Mouse (Mus musculus) kidney, adult 2 months (tissue): ENCODE data around the gene Inka2. TPM values are rescaled to one million over a fixed set of nuclear protein-coding genes. Genes with fewer than 3 reads are reported as not detected.
"Not testable (repeated sequence)": the region's sequence is repeated elsewhere in the genome, so short reads cannot be mapped to it uniquely, and the experiment has no call there.

Experiments used
- DNase-seq: peaks from one replicate; pipeline ENCODE4 v3.0.0; 2021
- H3K27ac ChIP-seq: fragments of 200-500 bp; 2 replicates; pipeline ENCODE4 v1.5.1; 2012; ENCODE audit warnings: low read depth, low read length, control low read depth, inconsistent platforms; ENCODE audit not compliant: insufficient read depth
- H3K27me3 ChIP-seq: fragments of 200-500 bp; replicated peaks from 2 replicates; pipeline ENCODE4 v1.6.1; 2012; ENCODE audit warnings: mild to moderate bottlenecking, moderate library complexity, low read length, inconsistent platforms; ENCODE audit not compliant: control insufficient read depth, insufficient read depth
- H3K36me3 ChIP-seq: fragments of 200-500 bp; 2 replicates; pipeline ENCODE4 v1.6.1; 2012; ENCODE audit warnings: mild to moderate bottlenecking, moderate library complexity, low read length, inconsistent platforms; ENCODE audit not compliant: control insufficient read depth, insufficient read depth
- H3K4me1 ChIP-seq: fragments of 200-500 bp; 2 replicates; pipeline ENCODE4 v1.6.1; 2011; ENCODE audit warnings: low read length; ENCODE audit not compliant: control insufficient read depth, insufficient read depth
- H3K4me3 ChIP-seq: fragments of 200-500 bp; 2 replicates; pipeline ENCODE4 v1.5.1; 2011; ENCODE audit warnings: mild to moderate bottlenecking, low read depth, low read length, control low read depth; ENCODE audit not compliant: insufficient read depth
- CTCF ChIP-seq: fragments of 200-500 bp; conservative IDR thresholded peaks from 2 replicates; pipeline ENCODE4 v1.5.1; 2011; ENCODE audit warnings: low read depth, mild to moderate bottlenecking, control low read depth, low read length, moderate library complexity, mixed read lengths; ENCODE audit not compliant: insufficient read depth, insufficient read length
- POLR2A ChIP-seq: fragments of 200-500 bp; IDR thresholded peaks from one replicate; pipeline ENCODE4 v1.6.1; 2011; ENCODE audit warnings: low read depth, low read length, control low read depth
- WGBS: fragments of 180-500 bp; shearing (Covaris S2); methylation state at CpG from one replicate; pipeline ENCODE4 v1.1.7; 2018; 5-methylcytosine and 5-hydroxymethylcytosine counted together
- polyA plus RNA-seq: library from polyadenylated mRNA; depleted of rRNA; stranded (reverse); fragments of >200 nt; gene quantifications from 2 replicates; pipeline ENCODE4 v1.2.3, GENCODE M21; 2012

Gene Inka2
- polyA plus RNA-seq, 1 experiment: 0.64 TPM

DNA sequence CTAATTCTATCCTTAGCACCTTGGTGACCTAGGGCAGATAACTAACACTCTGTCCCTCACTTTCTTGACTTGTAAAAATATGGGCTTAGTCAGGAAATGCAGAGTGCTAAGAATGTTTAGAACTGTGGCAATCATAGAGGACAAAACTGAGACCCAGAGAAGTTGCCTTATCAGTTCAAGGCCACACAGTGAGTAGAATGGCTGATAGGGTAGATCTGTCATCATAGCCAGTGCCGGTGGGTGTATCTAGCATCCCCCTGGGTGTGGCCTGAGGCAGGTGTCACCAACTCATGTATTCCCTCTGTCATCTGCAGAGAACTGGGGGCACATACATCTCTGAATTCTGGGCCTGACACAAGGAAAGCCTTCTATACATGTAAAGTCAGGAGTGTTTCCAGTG is 6.1 kb upstream of the Inka2 start:
- H3K4me3 ChIP-seq: no peak overlapping the region
- 97% methylated on average over 1 of the region's 1 CpGs for WGBS
- DNase-seq: no peak
- TF ChIP-seq POLR2A (no peak), CTCF (no peak)
- no peak overlapping the region for H3K27ac ChIP-seq
- H3K27me3 ChIP-seq: no peaks in the 10 kb centered on the region
- H3K36me3 ChIP-seq: no peaks in the 10 kb centered on the region
- no peaks in the 10 kb centered on the region for H3K4me1 ChIP-seq

DNA sequence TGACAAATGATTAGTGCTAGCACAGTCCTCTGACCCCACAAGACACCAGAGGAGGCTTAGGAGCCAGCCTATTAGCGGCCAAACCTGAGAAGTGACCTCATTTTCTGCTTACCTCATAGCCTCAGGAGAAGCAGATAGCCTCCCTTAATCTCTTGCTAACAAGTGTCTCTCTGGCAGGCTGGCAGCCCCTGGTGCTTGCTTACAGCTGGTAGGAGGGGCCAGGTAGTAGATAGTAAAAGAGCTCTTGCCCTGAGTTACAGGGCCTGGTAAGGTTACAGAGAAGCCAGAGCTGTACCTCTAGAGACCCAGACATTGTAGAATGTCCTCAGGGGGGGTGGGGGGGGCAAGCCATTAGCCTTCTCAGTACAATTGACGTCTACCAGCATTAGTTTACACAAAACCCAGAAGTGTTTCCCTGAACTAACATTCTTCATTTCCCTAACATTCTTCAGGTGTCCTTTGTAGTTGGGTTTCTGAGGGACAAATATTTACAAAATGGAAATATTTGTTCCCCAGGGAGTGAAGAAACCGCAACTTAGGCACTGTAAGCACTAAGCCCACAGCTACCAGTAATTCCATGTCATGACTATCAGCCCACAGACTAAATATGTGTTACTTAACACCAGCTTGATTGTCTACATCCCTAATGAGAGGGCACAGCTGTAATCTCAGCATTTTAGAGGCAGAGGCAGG is 5.0 kb upstream of the Inka2 start:
- WGBS: 82% methylated on average over 3 of the region's 3 CpGs
- DNase-seq: no peak
- H3K27ac ChIP-seq: no peak overlapping the region
- H3K4me1 ChIP-seq: no peaks in the 10 kb centered on the region
- no peak for TF ChIP-seq POLR2A
- no peak for TF ChIP-seq CTCF
- H3K36me3 ChIP-seq: no peaks in the 10 kb centered on the region
- no peak overlapping the region for H3K4me3 ChIP-seq
- no peaks in the 10 kb centered on the region for H3K27me3 ChIP-seq

DNA sequence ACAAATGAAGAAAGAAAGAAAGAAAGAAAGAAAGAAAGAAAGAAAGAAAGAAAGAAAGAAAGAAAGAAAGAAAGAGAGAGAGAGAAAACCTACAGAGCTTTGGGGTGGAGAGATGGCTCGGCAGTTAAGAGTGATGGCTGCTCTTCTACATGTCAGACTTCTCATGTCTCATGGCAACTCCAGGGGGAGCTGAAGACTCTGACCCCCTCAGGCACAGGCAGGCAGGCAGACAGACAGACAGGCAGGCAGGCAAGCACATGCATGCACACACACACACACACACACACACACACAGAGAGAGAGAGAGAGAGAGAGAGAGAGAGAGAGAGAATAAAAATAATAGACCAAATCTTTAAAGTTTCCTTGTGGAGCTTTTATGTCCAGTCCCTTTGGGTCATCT is 3.6 kb upstream of the Inka2 start:
- H3K4me3 ChIP-seq, H3K36me3 ChIP-seq, DNase-seq, H3K27ac ChIP-seq, H3K27me3 ChIP-seq, H3K4me1 ChIP-seq: not testable (repeated sequence)
- 50% methylated on average over 1 of the region's 1 CpGs for WGBS

DNA sequence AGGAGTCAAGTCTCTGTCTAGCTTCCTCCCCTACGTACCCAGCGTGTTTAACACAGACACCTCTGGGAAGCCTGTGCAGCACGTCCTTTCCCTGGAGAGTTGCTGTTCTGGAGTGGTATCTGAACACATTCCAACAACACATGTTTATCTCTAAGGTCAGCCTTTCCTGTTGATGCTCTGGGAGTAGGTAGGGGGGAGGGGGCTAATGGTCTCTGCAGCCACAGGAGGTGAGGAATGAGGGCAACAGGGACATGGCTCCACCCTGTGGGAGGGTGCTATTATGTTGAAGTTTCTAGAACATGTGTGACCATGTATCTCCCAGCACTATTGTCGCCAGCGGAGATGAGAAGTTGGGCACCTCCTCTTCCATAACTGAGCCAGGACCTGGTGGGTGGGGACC is 3.0 kb upstream of the Inka2 start:
- peak; percentile 63 for DNase-seq
- Histone ChIP-seq H3K4me3 (no peak overlapping the region), H3K4me1 (no peaks in the 10 kb centered on the region), H3K27ac (no peak overlapping the region), H3K27me3 (no peaks in the 10 kb centered on the region), H3K36me3 (no peaks in the 10 kb centered on the region)
- 77% methylated on average over 5 of the region's 5 CpGs for WGBS
- no peak for TF ChIP-seq POLR2A
- TF ChIP-seq CTCF: no peak

DNA sequence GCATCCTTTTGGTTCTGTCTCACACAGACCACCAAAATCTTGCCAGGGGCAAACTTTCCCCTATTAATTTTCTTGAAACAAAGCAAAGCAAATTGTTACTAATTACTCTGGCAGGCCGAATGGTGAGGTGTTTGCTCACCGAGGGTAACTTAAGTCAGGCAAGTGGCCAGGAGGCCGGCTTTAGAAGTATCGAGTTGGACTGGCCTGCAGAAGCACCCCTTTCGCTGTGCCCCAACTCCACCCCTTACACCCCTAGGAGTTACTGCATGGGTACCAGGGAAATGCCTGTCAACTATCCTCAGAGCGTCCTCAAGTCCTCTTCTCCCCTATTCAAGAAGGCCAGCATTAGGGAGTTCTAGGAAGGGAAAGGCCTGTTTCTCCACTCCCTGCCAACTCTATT is 828 bp upstream of the Inka2 start:
- Histone ChIP-seq H3K27me3 (no peaks in the 10 kb centered on the region), H3K4me1 (no peaks in the 10 kb centered on the region), H3K27ac (no peak overlapping the region), H3K4me3 (no peak overlapping the region), H3K36me3 (no peaks in the 10 kb centered on the region)
- WGBS: 78% methylated on average over 6 of the region's 6 CpGs
- no peak for TF ChIP-seq CTCF
- TF ChIP-seq POLR2A: no peak
- DNase-seq: no peak

DNA sequence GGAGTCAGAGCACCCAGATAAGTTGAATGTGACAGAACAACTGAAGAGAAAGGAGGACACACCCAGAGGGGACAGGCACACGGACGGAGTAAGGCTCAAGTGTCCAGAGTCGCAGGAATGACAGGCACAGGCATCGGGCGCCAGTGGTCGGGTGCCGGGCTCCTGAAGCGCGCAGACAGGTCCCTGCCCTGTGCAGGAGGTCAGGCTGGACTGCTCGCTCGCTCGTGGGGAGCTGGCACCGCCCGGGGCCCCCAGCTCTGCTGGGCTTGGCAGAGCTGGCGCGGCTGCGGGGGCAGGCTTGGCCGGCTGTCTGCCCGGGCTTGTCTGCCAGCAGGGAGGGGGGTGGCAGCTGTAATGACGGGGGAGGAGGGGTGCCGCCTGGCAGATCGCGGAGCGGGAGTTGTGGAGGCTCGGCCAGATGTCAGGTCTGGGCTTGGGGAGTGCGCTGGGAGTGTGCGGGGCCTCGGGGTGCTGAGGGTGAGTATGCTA is 706 bp downstream of the Inka2 start:
- H3K27ac ChIP-seq: no peak overlapping the region
- H3K27me3 ChIP-seq: no peaks in the 10 kb centered on the region
- peak; percentile 40 for DNase-seq
- WGBS: under 1% methylated on average over 28 of the region's 28 CpGs
- no peaks in the 10 kb centered on the region for H3K36me3 ChIP-seq
- H3K4me1 ChIP-seq: no peaks in the 10 kb centered on the region
- TF ChIP-seq CTCF (no peak), POLR2A (no peak)
- H3K4me3 ChIP-seq: peak overlapping the region; percentile 61

DNA sequence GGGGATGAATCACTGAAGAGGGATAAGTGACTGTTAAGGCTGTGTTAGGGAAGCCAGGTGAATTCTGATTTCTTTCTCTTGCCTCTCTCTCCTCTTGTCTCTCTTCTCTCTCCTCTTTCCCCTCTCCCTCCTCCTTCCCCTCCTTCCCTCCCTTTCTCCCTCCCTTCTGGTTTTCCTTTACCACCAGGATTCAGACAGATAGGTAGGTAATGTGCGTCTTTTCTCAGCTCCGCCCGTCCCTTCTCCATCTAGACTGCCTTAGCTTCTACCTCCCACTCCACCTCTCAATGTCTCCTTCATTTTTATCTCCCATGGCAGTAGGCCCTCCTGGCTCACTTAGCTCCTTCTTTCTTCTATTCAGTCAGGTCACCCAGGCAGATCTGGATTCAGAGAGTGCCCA is 1.2 kb downstream of the Inka2 start:
- TF ChIP-seq POLR2A (no peak), CTCF (no peak)
- Histone ChIP-seq H3K4me3 (peak overlapping the region; percentile 61), H3K27ac (no peak overlapping the region), H3K4me1 (no peaks in the 10 kb centered on the region), H3K27me3 (no peaks in the 10 kb centered on the region), H3K36me3 (no peaks in the 10 kb centered on the region)
- DNase-seq: no peak
- 61% methylated on average over 3 of the region's 3 CpGs for WGBS

DNA sequence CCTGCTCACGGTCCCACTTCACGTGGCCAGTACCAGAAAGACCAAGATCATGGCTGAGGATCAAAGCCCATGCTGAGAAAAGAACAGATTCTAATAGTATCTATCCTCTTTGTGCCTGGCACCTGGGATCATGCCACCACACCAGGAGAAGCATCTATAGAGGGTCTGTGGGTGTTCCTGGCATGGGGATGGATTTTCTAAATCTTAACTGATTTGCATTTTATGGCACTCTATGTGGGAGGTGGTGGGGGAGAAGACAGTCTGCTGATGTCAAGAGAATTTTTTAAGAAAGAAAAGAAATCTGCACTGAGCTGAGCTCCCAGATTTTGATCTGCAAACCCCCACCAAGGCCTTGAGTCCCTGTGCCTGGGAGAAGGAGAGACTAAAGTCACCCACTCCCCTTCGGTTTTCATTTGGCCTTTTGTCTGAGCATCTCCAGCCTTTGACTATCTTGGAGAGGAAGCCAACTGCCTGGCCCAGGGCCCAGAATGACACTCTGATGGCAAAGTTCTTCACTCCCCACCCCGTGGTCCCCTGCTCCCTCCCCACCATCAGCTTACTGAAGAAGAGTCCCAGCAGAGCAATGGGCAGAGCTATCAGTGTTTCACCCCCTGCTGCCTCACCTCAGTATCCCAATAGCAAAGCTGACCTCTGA is 2.1 kb downstream of the Inka2 start:
- no peak overlapping the region for H3K4me3 ChIP-seq
- no peak for DNase-seq
- no peak for TF ChIP-seq POLR2A
- TF ChIP-seq CTCF: no peak

More for the DNA sequence above, 2.1 kb downstream of the Inka2 start:
- Histone ChIP-seq H3K27ac (no peak overlapping the region), H3K27me3 (no peaks in the 10 kb centered on the region), H3K36me3 (no peaks in the 10 kb centered on the region), H3K4me1 (no peaks in the 10 kb centered on the region)
- 57% methylated on average over 4 of the region's 4 CpGs for WGBS
